Mouse (Mus musculus) brain, embryonic 14.5 days (tissue): ENCODE results near the gene Gm47985. TPM values are rescaled to one million over a fixed set of nuclear protein-coding genes. Genes with fewer than 3 reads are reported as not detected.
"Not testable (repeated sequence)": the region's sequence is repeated elsewhere in the genome, so short reads cannot be mapped to it uniquely, and the experiment has no call there.

Source experiments
- DNase-seq: peaks from one replicate; pipeline ENCODE4 v3.0.0-alpha.2; 2011; ENCODE audit warnings: low read depth
- CTCF ChIP-seq: fragments of 200-500 bp; IDR thresholded peaks from 2 replicates; pipeline ENCODE4 v1.5.1; 2012; ENCODE audit warnings: inconsistent platforms, mild to moderate bottlenecking, moderate library complexity, borderline replicate concordance; ENCODE audit not compliant: insufficient read depth, insufficient read length; ENCODE audit errors: extremely low read depth
- POLR2A ChIP-seq: fragments of 200-500 bp; IDR thresholded peaks from 2 replicates; pipeline ENCODE4 v1.6.1; 2012; ENCODE audit warnings: mild to moderate bottlenecking, inconsistent platforms, borderline replicate concordance; ENCODE audit not compliant: poor library complexity, insufficient read depth, insufficient read length, severe bottlenecking; ENCODE audit errors: extremely low read depth
- polyA plus RNA-seq: library from polyadenylated mRNA; depleted of rRNA; stranded (reverse); fragments of >200 nt; gene quantifications from 2 replicates; pipeline ENCODE4 v1.2.3, GENCODE M21; 2012

The Gm47985 gene
- polyA plus RNA-seq, 1 experiment, result not detected

DNA sequence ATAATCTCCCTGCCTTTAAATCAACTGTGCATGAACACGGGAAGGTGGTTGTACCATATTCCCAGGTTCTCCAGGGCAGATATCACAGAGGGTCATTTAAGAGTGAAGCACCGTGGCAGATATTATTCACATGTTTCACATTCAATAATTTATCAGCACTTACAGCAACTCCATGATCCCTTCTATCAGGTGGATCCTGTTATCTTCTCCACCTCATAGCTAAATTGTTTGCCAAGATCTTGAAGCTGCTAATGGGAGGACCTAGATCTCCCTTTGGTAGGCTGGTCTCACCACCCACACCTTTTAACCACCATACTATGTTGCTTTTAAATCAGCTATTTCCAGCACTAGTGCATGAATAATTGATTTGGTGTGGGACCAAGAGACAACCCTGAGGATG is 2.2 kb upstream of the Gm47985 start:
- no peak for DNase-seq
- TF ChIP-seq POLR2A (no peak), CTCF (no peak)

GRCm38 (mm10) chr1:151186186-151186585 is 3.8 kb downstream of the Gm47985 start:
- not testable (repeated sequence) for DNase-seq

GRCm38 (mm10) chr1:151186879-151187424 is 4.6 kb downstream of the Gm47985 start:
- DNase-seq, result not testable (repeated sequence)

DNA sequence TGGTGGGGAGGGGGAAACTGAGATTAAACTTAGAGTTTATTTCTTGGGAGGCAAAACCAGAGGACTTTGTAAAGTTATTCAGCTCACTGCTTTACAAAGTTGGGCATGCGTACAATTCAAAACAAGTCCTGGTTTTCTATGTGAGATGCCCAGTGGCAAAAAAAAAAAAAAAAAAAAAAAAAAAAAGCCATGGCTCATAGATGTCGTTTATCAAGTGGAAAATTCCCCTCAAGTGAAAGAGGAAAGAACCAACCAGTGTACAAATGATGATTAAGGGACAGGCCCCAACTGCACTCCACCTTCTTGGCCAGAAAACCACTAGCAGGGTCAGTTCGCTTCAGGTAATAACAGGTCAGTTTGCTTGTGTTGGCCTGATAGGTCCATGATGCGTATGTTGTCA is 6.1 kb downstream of the Gm47985 start:
- no peak for DNase-seq
- TF ChIP-seq CTCF (no peak), POLR2A (no peak)

GRCm38 (mm10) chr1:151192075-151192474 is 9.7 kb downstream of the Gm47985 start, which contains the start of gene Gm8947:
Gene Gm8947, plus strand, starts transcription at chr1:151192376.
- DNase-seq, result not testable (repeated sequence)

- DNase-seq, result not testable (repeated sequence)
Observed at GRCm38 (mm10) chr1:151192739-151193138, 10.4 kb downstream of the Gm47985 start.

GRCm38 (mm10) chr1:151195986-151196385 is 13.6 kb downstream of the Gm47985 start:
- DNase-seq, result not testable (repeated sequence)

DNA sequence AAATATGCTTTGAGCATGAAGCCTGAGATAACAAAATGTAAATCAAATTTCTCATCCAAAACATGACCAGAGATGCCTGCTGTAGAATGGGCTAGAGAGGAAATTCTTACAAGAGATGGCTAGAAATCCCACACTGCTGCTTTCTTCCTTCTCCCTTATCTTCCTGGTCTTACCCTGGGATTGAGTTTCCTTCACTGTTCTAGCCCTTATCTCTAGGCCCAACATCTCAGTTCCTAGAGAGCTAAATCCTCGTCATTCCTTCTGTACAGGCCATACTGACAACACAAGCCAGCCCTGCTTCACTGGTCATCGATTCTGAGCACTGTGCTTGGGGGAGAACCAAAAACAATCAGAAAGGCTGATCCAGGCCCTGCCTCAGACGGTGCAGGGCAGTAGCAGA is 14.4 kb downstream of the Gm47985 start:
- not testable (repeated sequence) for DNase-seq

DNA sequence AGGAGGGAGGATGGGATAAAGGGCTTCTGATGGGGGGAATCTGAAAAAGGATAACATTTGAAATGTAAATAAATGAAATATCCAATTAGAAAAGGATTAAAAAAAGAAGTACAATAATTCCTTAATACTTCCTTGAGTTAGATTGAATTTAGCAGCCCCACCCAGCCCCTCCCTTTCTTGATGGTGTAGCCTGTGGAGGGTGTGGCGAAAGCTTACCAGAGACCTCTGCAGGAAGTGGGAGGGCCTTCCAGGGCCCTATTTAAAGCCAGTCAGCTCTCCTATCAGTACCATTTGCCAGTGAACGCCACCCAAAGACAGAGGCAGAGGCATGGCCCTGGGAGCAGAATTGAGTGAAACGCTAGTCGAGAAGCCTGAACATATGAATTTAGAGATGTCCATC is 15.8 kb downstream of the Gm47985 start, which contains the start of gene Gm47995:
Gene Gm47995 (plus strand): TSS at position 329 of the 400 bp plus-strand sequence.
- not testable (repeated sequence) for DNase-seq

DNA sequence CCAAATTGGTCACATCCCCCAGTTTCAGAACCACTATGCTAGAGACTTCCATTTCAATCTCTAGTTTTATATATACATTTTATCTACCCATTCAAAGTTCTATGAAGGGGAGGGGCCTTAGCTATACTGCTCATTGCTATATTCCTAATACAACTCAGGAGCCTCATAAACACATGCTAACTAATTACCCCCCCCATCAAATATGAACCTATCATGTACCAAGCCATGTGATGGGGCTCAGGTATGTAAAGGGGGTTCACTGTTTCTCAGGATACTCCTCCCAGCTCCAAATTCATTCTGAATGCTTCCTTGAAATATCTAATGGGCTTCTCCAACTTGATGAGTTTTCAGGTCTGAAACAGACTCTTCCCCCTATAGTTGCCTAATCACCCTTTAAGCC is 18.3 kb downstream of the Gm47985 start:
- DNase-seq, result not testable (repeated sequence)

GRCm38 (mm10) chr1:151202771-151203170 is 20.4 kb downstream of the Gm47985 start:
- DNase-seq, result not testable (repeated sequence)

GRCm38 (mm10) chr1:151203818-151204217 is 21.5 kb downstream of the Gm47985 start, which contains the start of gene 3110040M04Rik:
Gene 3110040M04Rik, plus strand, starts transcription at chr1:151204121.
- not testable (repeated sequence) for DNase-seq

DNA sequence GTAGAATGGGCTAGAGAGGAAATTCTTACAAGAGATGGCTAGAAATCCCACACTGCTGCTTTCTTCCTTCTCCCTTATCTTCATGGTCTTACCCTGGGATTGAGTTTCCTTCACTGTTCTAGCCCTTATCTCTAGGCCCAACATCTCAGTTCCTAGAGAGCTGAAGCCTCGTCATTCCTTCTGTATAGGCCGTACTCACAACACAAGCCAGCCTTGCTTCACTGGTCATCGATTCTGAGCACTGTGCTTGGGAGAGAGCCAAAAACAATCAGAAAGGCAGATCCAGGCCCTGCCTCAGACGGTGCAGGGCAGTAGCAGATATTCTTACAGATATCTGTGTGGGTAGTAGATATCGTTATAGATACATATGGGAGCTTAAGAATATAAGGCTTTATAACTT is 26.2 kb downstream of the Gm47985 start:
- not testable (repeated sequence) for DNase-seq

GRCm38 (mm10) chr1:151208944-151209343 is 26.6 kb downstream of the Gm47985 start:
- DNase-seq, result not testable (repeated sequence)

- DNase-seq, result not testable (repeated sequence)
Observed at GRCm38 (mm10) chr1:151209824-151210355, 27.6 kb downstream of the Gm47985 start, which contains the start of gene Gm47996. Gene Gm47996, plus strand, starts transcription at chr1:151210131.

DNA sequence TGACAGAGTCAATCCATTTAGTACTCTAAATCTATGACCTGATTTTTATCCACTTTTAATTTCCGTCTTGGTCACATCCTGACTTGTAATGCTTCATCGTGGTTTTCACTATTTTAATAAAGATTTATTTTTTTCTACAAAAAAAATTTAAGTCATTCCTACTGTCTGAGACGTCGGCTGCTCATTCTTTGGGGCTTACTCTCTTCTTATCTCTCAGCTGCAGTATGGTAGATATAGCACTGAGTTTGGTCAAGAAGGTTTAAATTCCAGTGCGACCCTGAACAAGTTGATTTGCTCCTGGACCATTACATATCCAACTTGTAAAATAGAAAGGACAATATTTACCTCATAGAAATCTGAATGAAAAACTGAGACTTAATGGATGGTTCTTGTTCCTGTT is 29.3 kb downstream of the Gm47985 start:
- not testable (repeated sequence) for DNase-seq
